Mouse (Mus musculus) lung, adult 10 weeks (tissue): ENCODE results near the gene Tbc1d1. TPM values are rescaled to one million over a fixed set of nuclear protein-coding genes. Genes with fewer than 3 reads are reported as not detected.

Experiments
- polyA plus RNA-seq: library from polyadenylated mRNA; stranded (reverse); fragments of 350-450 nt; fragmentation: Illumina TruSeq; extraction: RNeasy Lipid Tissue Mini Kit (QIAGEN cat#74804); gene quantifications from one replicate; pipeline ENCODE4 v1.2.3, GENCODE M21; 2014; ENCODE audit warnings: low read depth, low replicate concordance; ENCODE audit not compliant: insufficient read depth

The Tbc1d1 gene
- 11.3 TPM for polyA plus RNA-seq

GRCm38 (mm10) chr5:64155861-64156550 lies at the start of gene Tbc1d1:
Gene Tbc1d1 (plus strand): TSS chr5:64156305.

Other genes starting within 250 kb of the Tbc1d1 start
- 17.4 TPM for gene Rell1, start 187.4 kb upstream of the Tbc1d1 start, polyA plus RNA-seq
- gene Pgm2, start 63.4 kb upstream of the Tbc1d1 start, polyA plus RNA-seq: 12.0 TPM